Mouse (Mus musculus) stomach, adult 2 months (tissue): Measurements from ENCODE around the gene Slc25a11. TPM values are rescaled to one million over a fixed set of nuclear protein-coding genes. Genes with fewer than 3 reads are reported as not detected.

Experiments used
- polyA plus RNA-seq: library from polyadenylated mRNA; depleted of rRNA; stranded (reverse); fragments of >200 nt; gene quantifications from 2 replicates; pipeline ENCODE4 v1.2.3, GENCODE M21; 2012; rRNA removed

Slc25a11 gene
- polyA plus RNA-seq: 46.6 and 58.0 TPM in 2 replicates

GRCm38 (mm10) chr11:70646691-70647650 is at the start of gene Slc25a11, which contains the start of gene Rnf167:
Gene Slc25a11, minus strand, starts transcription at chr11:70647479.
Gene Rnf167, plus strand, starts transcription at chr11:70647235.

GRCm38 (mm10) chr11:70687601-70688199 is 40.4 kb upstream of the Slc25a11 start, which contains the start of gene Camta2:
Gene Camta2, minus strand, starts transcription at chr11:70688105.

GRCm38 (mm10) chr11:70668771-70669505 is 21.7 kb upstream of the Slc25a11 start, which contains the start of gene Spag7:
Gene Spag7, minus strand, starts transcription at chr11:70669416.

GRCm38 (mm10) chr11:70656964-70657363 is 9.7 kb upstream of the Slc25a11 start, which contains the start of gene Eno3:
Gene Eno3, plus strand, starts transcription at chr11:70657202.

GRCm38 (mm10) chr11:70654198-70654922 is 7.1 kb upstream of the Slc25a11 start, which contains the start of gene Pfn1:
Gene Pfn1, minus strand, starts transcription at chr11:70654644.

GRCm38 (mm10) chr11:70638714-70639278 is 8.5 kb downstream of the Slc25a11 start, which contains the start of gene Gp1ba:
Gene Gp1ba, plus strand, starts transcription at chr11:70639122.

GRCm38 (mm10) chr11:70619101-70619500 is 28.2 kb downstream of the Slc25a11 start, which contains the start of gene Chrne:
Gene Chrne, minus strand, starts transcription at chr11:70619216.

GRCm38 (mm10) chr11:70615516-70616093 is 31.7 kb downstream of the Slc25a11 start, which contains the start of gene 4930544D05Rik:
Gene 4930544D05Rik, plus strand, starts transcription at chr11:70615848.

Other genes starting within 250 kb of the Slc25a11 start
- 9.3 and 10.3 TPM in 2 replicates for gene Pelp1, start 237.4 kb downstream of the Slc25a11 start, polyA plus RNA-seq
- 16.9 and 23.4 TPM in 2 replicates for gene Arrb2, start 214.8 kb downstream of the Slc25a11 start, polyA plus RNA-seq
- 6.9 and 7.9 TPM in 2 replicates for gene Med11, start 195.6 kb downstream of the Slc25a11 start, polyA plus RNA-seq
- gene Zmynd15, start 188.0 kb downstream of the Slc25a11 start, polyA plus RNA-seq: 2.3 TPM in 2 replicates
- 14.1 and 16.5 TPM in 2 replicates for gene Cxcl16, start 187.5 kb downstream of the Slc25a11 start, polyA plus RNA-seq
- 9.1 and 10.4 TPM in 2 replicates for gene Tm4sf5, start 142.2 kb downstream of the Slc25a11 start, polyA plus RNA-seq
- not detected in 2 replicates for gene Vmo1, start 132.9 kb downstream of the Slc25a11 start, polyA plus RNA-seq
- gene Gltpd2, start 128.3 kb downstream of the Slc25a11 start, polyA plus RNA-seq: 0.10 TPM in 1 of 2 replicates, not detected in the other
- 154 and 176 TPM in 2 replicates for gene Psmb6, start 122.1 kb downstream of the Slc25a11 start, polyA plus RNA-seq
- gene Gm40193, start 114.5 kb downstream of the Slc25a11 start, polyA plus RNA-seq: not detected in 2 replicates
- gene Pld2, start 107.4 kb downstream of the Slc25a11 start, polyA plus RNA-seq: 25.1 and 27.7 TPM in 2 replicates
- 57.1 and 69.6 TPM in 2 replicates for gene Mink1, start 84.6 kb downstream of the Slc25a11 start, polyA plus RNA-seq
- gene 4930544D05Rik, start 31.6 kb downstream of the Slc25a11 start, polyA plus RNA-seq: not detected in 2 replicates
- gene Chrne, start 28.3 kb downstream of the Slc25a11 start, polyA plus RNA-seq: 0.42 TPM in 1 of 2 replicates, not detected in the other
- gene Gp1ba, start 8.4 kb downstream of the Slc25a11 start, polyA plus RNA-seq: 0.05 and 0.16 TPM in 2 replicates
- 33.9 and 37.1 TPM in 2 replicates for gene Rnf167, start 244 bp downstream of the Slc25a11 start, polyA plus RNA-seq
- gene Pfn1, start 7.2 kb upstream of the Slc25a11 start, polyA plus RNA-seq: 1,547 and 3,714 TPM in 2 replicates
- 17.5 and 26.2 TPM in 2 replicates for gene Eno3, start 9.7 kb upstream of the Slc25a11 start, polyA plus RNA-seq
- gene Spag7, start 21.9 kb upstream of the Slc25a11 start, polyA plus RNA-seq: 8.1 and 8.5 TPM in 2 replicates
- 17.7 and 19.8 TPM in 2 replicates for gene Camta2, start 40.6 kb upstream of the Slc25a11 start, polyA plus RNA-seq
- 0.63 and 1.0 TPM in 2 replicates for gene Inca1, start 52.7 kb upstream of the Slc25a11 start, polyA plus RNA-seq
- gene Kif1c, start 53.1 kb upstream of the Slc25a11 start, polyA plus RNA-seq: 42.2 and 58.4 TPM in 2 replicates
- 0.48 and 0.54 TPM in 2 replicates for gene Zfp3, start 116.7 kb upstream of the Slc25a11 start, polyA plus RNA-seq
- gene Scimp, start 165.1 kb upstream of the Slc25a11 start, polyA plus RNA-seq: 0.06 and 0.09 TPM in 2 replicates
- 0.52 and 0.73 TPM in 2 replicates for gene Rabep1, start 197.3 kb upstream of the Slc25a11 start, polyA plus RNA-seq